Mouse (Mus musculus) spleen, embryonic (tissue): ENCODE results near the gene Inhbb.

ENCODE experiments used
- CTCF ChIA-PET: fragments of 350-600 bp; sonication (Branson Sonifier 250); formaldehyde crosslinking; loops from one replicate; lab custom pipeline; 2022; lab: Charles Lee

Inhbb gene

DNA sequence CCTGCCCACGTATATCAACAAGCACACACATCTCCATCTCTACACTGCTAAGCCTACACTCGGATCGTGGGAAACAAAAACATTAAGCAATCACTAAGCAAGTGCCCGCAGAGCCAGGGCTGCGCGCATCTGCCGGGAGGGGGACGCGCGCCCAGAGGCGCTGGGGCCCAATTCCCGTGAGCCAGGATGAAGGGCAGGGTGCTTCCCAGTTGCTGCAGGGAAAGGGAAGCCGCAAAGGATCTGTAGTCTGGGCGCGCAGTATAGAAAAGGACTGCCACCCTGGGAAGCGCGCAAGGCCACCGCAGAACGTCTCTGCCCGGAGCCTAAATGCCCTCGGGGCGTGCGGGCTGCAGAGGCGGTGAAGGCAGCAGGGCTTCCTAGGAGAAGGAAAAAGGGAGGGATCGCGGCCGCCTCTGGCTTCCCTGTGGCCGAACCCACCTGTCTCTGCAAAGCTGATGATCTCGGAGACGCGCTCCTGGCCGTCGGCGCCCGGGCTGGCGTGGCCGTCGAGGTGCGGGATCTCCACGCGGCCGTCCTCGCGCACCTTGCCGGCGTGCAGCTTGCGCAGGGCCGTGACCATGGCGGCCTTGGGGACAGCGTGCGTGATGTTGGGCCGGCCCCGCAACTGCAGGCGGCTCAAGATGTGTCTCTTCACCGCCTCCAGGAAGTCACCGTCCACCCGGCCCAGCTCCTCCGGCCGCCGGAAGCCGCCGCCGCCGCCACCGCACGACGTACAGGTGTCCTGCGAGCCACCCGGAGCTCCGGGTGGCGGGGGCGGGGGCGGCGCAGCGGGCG is 1.7 kb downstream of the Inhbb start:
- CTCF ChIA-PET: no interaction called here

DNA sequence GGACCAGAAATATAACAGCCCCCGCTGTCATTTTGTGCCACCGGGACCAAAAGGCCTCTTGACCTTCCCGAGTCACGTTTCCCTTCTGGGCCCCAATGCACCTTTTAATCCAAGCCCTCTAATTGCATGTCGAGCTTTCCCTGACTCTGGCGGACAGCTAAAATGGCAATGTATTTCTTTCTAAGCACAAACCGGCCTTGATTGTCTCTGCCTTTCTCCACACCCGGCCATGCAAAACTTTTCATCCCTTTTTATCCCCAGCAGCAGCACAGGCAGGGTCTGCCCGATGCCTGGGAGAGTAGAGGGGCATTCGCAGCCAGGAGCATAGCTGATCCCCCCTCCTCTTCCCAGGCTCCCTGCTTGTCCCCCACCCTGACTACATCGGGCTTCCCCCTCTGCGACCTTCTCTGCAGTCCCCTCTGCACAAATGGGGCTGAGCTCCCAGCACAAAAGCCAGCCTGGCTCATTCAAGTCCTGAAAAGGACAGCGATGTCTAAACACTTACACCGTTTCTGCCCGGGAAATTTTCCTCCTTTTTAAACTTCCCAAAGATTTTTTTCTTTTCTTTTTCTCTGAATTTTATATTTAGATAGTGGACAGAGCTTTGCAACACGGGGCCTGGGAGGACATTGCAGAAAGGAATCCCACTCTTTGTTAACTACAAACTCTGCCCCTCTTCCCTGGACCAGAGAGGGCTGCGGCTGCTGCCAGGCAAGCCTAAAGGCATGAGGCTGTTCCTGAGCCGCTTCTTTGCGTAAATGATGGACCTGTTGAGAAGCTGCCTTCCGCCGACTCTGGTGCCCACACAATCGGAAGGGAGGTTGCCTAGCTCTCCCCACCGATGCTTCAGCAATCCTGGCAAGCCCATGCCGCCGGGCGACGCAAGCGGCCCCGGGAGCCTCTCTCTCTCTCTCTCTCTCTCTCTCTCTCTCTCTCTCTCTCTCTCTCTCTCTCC is 2.6 kb downstream of the Inhbb start:
- CTCF ChIA-PET: no interaction called here

DNA sequence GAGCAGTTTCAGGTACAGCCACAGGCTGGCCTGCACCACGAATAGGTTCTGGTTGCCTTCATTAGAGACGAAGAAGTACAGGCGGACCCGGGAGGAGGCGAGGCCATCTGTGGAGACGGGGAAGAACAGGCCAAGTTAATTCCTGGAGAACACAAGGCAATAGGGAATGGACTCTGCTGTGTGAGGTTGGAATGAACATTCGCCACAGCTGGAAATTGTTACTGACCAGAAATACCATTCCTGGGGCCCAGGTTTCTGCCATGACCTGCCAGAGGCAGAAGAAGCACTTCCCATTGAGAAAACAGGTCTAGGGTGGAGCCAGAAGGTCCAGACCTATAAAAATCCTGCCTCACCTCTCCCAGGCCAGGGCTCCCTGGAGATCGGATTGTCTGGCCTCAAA is 4.1 kb downstream of the Inhbb start:
- CTCF ChIA-PET: no interaction called here

DNA sequence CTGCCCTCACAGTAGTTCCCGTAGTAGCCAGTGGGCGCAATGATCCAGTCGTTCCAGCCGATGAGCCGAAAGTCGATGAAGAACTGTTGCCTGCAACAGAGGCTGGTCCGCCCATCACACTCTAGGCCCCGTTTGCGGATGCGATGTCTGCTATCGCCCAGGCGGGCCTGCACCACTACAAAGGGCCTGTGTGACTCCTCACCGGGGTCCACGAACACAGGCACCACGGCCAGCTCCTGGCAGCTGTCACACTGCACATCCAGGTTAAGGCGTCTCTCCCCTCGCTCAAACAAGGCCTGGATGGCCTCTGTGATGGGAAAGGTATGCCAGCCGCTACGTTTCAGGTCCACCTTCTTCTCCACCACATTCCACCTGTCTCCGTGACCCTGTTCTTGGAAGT is 4.5 kb downstream of the Inhbb start:
- CTCF ChIA-PET: no interaction called here

DNA sequence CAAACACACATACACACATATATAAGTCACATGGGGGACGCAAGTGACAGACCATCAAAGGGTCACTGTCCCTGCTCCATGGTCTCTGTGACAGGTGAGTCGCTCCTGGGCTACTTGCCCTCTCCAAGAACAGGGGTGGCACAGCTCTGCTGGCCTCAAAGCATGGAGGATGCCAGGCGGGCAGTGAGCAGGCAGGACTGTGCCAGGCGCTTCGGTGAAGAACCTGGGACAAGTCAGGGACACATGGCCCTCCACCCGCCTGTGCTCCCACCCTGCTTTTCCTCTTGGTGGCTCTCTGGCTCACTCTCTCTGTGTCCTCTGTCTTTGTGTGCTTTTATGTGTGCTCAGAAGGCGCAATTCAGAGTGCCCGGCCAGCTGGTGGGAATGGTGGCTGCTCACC is 5.4 kb downstream of the Inhbb start:
- CTCF ChIA-PET: no interaction called here

DNA sequence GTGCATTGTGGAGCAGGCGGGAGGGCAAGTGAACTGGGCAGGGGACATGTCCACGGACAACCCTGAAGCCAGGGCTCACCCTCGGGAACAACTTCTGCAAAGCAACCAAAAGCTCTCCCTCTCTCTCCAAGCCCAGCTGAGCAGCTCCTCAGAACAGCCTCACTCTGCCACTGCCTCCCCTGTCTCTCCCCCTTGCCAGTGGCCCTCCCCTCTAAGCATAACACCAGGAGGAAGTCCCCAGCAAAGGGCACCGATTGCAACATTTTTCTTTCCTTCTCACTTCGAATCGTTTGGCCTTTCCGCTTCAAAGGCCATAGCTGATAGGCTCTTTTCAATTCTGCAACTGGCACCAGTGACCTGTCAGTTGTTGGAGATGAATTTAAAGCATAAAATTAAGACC is 5.9 kb downstream of the Inhbb start:
- CTCF ChIA-PET: no interaction called here

DNA sequence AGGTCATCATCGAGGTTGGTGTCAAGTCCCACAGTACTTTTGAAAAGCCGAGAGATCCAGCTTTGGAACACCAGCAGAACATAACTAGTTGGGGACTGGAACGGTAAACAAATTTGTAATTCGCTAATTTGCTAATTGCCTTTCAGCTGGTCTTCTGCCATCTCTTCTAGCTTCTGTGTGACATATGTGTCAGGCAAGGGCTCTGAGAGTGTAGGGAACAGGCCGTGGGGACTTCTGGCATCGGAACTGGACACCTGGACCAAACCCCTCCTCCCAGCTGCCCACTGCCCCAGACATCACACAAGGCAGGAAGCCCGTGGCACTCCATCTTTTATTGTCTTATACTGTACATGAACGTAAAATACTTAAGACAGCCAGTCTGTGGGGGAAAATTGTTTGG is 6.9 kb downstream of the Inhbb start:
- CTCF ChIA-PET: no interaction called here

DNA sequence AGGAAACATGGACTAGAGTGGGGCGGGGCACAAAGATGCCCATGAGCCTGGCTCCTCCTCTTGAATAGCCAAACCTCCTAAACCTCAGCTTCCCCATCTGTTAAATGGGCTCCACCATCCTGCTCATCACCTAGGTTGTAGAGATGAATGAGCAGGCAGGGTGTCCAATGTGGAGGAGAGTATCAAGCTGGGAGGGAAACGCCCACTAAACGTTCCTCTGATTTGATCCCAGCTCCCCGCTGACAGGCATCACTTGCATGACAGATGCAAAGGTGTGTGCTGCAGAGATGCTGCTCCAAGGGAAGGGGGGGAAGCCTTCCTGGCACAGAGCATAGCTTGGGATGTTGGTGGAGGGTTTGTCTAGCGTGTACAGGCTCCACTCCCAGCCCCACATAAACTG is 11.4 kb downstream of the Inhbb start:
- CTCF ChIA-PET: no interaction called here

DNA sequence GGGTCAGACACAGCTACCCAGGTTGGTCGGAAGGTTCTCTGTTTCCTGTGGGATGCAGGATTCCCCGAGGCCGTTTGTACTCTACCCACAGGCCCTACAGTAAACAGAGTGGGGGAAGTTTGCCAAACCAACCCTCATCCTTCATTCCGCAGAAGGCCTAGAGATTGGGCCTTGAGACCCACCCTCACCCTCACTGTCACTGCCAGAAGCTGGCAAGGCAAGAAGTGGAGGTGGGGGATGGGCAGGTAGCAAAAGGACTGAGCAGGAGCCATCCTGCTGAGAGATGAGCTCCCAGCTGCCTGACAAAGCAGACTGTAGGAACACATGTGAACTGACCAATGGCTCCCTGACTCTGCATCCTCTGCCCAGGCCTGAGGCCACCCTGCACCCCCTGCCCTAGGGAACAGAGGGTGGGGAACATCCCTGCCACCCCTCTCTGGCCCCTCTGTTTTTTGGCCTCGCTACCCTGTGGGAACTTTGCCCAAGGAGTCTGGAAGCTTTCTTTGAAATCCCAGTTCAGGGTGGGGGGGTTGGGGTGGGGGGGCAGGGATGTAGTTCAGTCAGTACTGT is 12.4 kb downstream of the Inhbb start:
- CTCF ChIA-PET: no interaction called here

DNA sequence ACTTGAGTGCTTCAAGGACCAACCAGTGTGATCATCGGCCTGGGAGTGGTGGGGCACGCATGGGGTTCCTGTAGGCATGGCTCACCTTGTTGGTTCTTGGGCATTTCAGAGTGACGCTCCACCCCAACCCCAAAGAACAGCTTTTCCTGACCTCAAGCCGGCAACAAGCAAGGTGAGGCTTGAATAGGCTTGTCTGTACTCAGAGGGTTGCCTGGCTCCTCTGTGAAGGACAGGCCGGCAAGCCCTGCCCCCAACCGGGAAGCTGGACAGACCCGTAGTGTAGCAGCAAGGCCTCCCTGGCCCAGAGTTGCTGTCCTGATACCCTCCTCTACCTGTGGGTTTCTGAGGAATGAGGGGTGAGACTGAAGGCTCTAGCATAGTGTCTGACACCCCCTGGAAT is 12.9 kb downstream of the Inhbb start:
- CTCF ChIA-PET: no interaction called here

DNA sequence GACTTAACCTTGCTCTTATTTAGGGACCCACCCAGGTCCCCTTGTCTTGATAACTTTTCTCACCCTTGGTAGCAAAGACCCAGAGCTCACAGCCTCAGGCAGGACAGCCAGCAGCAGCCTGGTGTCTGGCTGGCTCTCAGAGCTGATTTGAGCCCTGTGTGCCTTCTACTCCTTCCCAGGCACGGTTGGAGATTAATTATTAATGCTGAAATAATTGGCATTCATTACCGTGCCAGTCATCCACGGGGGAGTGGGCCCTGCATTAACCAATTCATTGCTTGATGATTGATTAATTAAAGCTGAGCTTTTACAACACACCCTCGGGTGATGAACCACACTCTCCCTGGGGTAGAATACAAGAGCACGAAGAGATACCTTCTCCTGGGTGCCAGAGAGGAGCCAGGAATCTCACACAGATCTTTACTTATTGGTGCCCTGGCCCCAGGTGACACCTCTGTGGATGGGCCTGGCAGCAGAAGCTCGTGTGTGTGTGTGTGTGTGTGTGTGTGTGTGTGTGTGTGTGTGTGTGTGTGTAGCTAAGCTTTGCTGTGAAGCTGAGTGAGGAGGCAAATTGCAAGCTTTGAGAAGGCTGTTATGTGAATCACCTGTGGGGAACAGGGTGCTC is 14.2 kb downstream of the Inhbb start:
- CTCF ChIA-PET: no interaction called here

DNA sequence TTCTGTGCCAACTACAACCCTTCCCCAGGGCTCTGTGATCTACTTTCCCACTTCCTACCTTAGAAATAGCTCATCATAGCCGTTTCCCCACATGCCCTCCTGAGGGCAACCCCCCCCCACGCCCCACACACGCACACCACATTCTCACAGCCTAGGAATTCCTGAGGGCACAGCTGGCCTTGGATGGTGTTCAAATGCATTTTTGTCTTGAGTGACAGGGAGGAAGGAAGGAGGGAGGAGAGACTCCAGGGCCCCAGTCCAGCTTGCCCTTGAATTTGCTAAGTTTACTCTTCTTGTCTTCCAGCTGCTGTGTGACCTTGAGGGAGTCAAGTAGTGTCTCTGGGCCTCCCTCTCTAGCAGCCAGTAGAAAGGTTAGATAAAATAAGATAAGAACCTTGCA is 17.2 kb downstream of the Inhbb start:
- CTCF ChIA-PET: no interaction called here

DNA sequence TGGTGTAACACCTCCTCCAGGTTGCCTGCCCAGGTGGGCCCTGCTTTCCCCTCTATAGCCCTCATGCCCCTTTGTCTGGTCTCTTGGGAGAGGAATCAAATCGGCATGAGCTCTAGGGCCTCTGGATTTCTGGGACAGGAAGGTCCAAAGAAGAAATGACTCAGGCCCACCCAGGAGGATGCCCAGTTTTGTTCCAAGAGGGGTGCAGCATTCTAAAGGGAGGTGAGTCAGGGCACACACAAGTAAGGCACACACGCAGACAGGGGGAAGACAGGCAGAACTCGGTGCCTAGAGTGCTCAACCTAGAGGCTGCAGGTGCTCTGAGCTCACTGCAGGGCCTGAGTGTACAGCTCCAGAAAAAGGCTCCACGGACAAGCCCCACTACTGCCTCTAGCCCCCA is 17.7 kb downstream of the Inhbb start:
- CTCF ChIA-PET: no interaction called here

DNA sequence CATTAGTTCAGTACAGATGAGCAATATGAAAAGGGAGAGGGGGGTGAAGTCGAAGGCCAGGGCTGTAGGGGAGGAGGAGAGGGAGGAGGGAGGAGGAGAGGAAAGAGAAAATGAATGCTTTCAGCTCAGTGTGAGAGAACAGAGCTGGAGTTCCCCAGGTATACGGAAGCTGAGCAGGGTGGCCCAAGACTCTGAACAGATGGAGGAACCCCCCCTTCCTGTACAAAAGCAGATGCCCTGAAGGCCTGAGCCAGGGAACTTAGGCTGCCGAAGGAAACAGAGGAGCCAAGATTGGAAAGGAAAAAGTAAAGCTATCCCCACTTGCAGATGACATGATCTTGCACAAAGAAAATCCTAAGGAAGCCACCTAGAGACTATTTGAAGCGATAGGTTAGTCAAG is 20.8 kb downstream of the Inhbb start:
- CTCF ChIA-PET: no interaction called here

DNA sequence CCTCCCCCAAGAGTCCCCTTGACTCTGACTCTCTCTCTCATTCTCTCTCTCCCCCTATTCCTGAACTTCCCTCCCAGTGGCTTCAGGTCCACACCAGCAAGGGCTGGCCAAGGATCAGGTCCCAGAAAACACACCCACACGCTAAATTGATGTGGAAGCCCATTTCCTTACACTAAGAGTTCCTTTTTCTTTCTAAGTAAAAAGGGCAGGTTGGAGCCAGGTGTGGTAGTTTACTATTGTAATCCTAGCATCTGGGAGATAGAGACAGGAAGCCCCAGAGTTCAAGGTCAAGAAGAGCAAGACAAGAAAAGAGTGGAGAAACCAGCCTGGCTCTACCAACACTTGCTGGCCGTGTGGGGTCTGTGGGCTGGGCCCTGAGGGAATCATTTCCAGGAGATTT is 23.4 kb downstream of the Inhbb start:
- CTCF ChIA-PET: no interaction called here

DNA sequence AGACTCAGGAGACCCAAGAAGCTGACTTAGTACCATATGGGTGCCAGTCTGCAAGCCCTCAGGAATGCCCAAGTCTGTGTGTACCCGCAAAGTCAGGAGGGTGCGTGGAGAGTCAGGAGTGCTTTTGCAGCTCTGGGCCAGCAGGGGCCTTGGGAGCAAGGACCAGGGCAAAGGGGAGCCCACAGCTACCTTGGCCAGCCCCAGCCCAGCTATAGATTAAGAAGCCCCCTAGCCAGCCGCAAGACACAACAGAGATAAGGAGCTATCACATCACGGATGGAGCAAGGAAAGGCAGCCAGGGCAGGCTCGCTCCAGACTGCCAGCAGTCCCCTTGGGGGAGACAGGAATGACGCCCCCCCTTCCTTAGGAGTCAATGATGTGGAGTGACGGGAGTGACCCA is 24.2 kb downstream of the Inhbb start:
- CTCF ChIA-PET: no interaction called here

DNA sequence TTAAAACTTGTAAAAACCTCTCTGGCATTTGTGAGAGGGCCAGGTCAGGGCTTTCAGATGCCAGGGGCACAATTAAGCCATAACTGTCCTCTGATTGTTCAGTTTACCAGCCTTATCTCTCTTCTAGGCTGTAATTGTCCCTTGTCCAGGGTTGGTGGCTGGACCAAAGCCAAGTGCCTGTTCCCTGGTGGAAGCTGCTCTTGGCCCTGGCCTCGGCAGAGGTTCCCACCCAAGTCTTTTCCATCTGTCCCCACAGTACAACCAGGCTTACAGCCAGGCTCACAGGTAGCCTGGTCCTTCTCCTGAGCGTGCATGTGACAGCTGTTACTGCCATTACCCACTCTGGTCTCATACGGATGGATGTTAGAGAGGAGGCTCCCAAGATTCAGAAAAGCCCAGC is 30.7 kb downstream of the Inhbb start:
- CTCF ChIA-PET: no interaction called here

DNA sequence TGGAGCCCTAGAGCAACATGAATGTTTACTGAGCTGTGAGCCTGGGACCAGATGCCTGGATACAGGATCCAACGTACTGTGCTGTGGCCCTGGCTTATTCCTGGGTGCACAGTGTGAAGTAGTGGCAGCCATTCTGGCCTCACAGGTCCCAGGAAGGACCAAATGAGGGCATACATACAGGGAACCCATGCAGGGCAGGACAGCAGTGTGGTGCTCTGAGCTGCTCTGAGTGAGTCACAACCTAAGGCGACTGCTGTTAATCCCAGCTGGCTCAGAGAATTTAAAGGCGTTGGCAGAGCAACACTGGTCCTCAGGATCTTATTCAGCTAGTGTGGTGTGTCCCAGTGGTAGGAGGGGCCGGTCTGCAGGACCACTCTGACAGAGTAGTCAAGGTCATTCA is 31.4 kb downstream of the Inhbb start:
- CTCF ChIA-PET: no interaction called here

DNA sequence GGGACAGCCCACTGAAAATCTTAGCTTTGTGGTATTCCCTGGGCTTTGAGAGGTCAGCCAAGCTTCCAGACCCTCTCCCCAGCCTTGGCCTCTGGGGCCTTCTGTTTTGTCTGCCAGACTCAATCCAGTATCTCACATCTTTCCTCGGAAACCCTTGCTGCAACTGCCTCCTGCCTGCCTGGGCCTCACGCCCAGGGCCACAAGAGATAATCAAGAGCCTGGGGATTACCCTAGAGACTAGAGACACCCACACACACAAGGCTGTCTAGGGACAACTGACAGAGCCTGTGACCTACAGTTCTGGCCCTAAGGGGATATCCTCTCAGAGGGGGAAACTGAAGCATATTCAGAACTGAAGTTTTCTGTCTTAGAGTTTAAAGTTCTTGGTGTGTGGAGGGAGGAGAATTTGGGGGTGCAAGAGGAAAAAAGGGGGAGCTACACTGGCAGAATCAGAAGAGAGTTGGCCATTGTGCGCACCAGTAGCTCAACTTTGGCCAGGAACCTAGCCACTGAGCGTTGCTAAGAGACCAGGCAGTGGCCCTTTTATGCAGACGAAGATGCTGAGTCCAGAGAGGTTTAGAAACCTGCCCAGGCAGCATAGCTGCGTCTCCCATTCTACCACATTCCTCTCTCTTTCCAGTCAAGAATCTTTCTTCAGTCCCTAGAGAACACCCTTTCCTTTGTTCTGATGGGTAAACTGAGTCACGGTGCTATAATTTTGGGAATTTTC is 32.1 kb downstream of the Inhbb start:
- CTCF ChIA-PET: no interaction called here

DNA sequence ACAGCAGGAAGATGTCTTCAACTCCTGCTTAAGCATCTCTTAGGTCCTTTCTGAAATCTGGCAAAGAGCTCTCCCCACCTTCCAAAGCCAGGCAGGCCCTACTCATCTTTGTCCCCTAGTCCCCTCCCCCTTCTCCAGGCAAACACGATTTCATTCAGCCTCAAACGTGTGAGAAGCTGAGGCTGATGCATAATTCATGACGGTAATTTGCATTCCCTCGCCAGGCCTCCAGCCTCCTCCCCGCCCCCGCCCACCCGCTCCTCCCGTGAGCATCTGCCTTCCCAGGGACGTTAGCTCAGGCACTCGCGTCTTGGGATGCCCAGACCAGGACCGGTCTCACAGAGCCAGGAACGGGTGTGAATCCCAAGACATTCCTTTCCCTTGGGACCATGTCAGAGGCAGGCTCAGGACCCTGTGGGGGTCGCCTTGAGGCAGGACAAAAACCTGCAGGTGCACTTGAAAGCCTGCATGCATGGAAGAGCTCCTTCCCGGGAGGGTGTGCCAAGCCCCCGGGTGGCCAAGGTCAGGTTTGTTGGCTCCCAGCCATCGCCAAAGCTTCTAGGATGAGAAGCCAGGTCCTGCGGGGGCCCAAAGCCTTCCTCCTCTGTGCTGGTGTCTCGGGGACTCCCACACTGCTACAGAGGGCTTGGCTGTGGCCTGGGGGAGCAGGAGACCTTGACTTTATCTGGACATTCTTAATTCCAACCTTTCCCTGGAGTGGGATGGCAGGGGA is 33.2 kb downstream of the Inhbb start:
- CTCF ChIA-PET: no interaction called here

DNA sequence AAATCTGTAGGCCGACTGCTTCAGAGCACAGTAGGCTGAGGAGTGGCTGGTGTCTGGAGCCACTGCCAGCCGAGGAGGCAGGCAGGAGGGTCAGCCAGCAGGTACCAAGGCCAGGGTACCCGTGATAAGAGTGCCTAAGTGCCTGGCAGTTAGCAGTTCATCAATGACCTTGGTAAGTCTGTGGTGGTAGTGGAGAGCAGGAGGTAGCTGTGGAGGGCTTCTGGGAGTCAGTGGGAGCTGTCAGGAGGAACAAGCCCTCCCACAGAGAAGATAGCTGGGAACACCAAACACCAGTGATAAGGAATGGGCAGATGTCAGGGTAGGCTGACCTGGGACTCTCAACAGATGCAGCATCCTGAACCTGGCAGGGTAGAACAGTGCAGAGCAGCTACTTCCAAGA is 35.7 kb downstream of the Inhbb start:
- CTCF ChIA-PET: no interaction called here
